Mouse (Mus musculus) bone marrow macrophage, adult 2 months (primary cell): Measurements from ENCODE around the gene Snx18.

Source experiments
- CTCF ChIP-seq: IDR thresholded peaks from 2 replicates; pipeline ENCODE4 v1.5.1; 2012; ENCODE audit warnings: low read depth, mild to moderate bottlenecking, low read length, moderate library complexity
- POLR2A ChIP-seq: IDR thresholded peaks from 2 replicates; pipeline ENCODE4 v1.6.1; 2012; ENCODE audit warnings: mild to moderate bottlenecking, low read depth, low read length, borderline replicate concordance

DNA sequence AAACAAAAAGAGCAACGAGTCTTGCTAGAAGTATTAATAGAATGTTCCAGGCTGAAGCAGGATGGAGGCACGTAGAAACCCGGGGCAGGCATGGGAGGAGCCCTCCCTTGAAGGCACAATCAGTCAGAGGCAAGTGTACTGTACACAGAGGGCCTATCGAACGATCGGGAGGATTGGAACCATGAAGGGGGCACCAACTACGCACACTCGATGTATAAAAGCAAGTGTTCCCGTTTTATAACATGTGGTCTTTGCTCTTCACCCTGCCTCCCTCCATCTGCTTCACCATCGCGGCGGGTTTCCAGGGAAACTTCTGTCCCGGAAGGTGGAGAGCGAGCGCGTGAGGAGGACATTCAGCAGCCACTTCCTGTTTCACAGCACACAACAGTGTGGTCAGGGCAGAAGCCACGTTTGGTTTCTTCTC, 17.4 kb upstream of the Snx18 start:
- no peak for TF ChIP-seq CTCF
- no peak for TF ChIP-seq POLR2A
